Mouse (Mus musculus): Measurements from ENCODE around the gene Fcamr. TPM values are rescaled to one million over a fixed set of nuclear protein-coding genes. Genes with fewer than 3 reads are reported as not detected.

The Fcamr gene
- total and polyA plus RNA-seq, 3 experiments: not detected

DNA sequence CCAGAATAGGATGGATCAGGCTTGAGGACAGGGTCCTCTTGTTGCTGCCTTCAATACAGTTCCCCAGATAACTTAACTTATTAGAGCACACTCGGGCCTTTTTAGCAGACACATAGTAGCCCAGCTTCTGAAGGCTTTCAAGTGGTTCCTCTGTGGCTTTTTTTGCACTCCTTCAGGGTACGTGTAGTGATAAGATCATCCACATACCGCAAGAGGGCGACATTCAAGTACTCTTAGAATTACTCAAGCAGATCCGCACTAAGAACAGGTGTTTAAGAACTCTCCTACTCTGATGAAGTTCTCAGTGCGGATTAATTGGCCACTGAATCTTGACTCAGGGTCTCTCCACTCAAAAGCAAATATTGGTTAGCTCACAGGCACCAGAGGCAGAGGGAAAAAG, 37.6 kb downstream of the Fcamr start:
- DNase-seq (ENCODE audit: low spot score) (no peak), ATAC-seq (ENCODE audit: extremely low read depth, insufficient number of reproducible peaks, low FRiP score, poor library complexity, severe bottlenecking) (no peak)
- TF ChIP-seq CTCF (IDR thresholded peaks at IDR 0.05; ENCODE audit: low read depth, low read length) (no peak), GATA2 (IDR thresholded peaks at IDR 0.05; ENCODE audit: borderline replicate concordance, low read depth, low read length) (no peak), TAL1 (conservative IDR thresholded peaks at IDR 0.05; ENCODE audit: low read depth, low read length) (no peak), POLR2AphosphoS5 (IDR thresholded peaks at IDR 0.05; ENCODE audit: insufficient replicate concordance, low read depth, low read length) (no peak), GATA1 (IDR thresholded peaks at IDR 0.05; ENCODE audit: borderline replicate concordance, low read length) (no peak)
- Histone ChIP-seq H3K4me1 (ENCODE audit: insufficient read depth, low read depth, low read length) (no peaks in the 10 kb centered on the region), H3K4me3 (ENCODE audit: low read depth, low read length) (no peak overlapping the region), H3K9me3 (replicated peaks) (no peaks in the 10 kb centered on the region), H3K36me3 (replicated peaks) (no peaks in the 10 kb centered on the region), H3K27me3 (ENCODE audit: insufficient read depth, low read length) (peaks cover 4% of the 10 kb centered on the region; the same call in 1 of the 2 replicates)

GRCm38 (mm10) chr1:130840599-130841379, 40.1 kb downstream of the Fcamr start:
- Histone ChIP-seq H3K27me3 (ENCODE audit: insufficient read depth, low read length) (peaks cover 4% of the 10 kb centered on the region; the same call in 1 of the 2 replicates), H3K4me1 (ENCODE audit: insufficient read depth, low read depth, low read length) (no peaks in the 10 kb centered on the region), H3K9me3 (replicated peaks) (no peaks in the 10 kb centered on the region), H3K36me3 (replicated peaks) (no peaks in the 10 kb centered on the region), H3K4me3 (ENCODE audit: low read depth, low read length) (no peak overlapping the region)
- ATAC-seq (ENCODE audit: extremely low read depth, insufficient number of reproducible peaks, low FRiP score, poor library complexity, severe bottlenecking): no peak
- DNase-seq (ENCODE audit: low spot score): no peak
- TF ChIP-seq CTCF (IDR thresholded peaks at IDR 0.05; ENCODE audit: low read depth, low read length) (no peak), GATA2 (IDR thresholded peaks at IDR 0.05; ENCODE audit: borderline replicate concordance, low read depth, low read length) (no peak), GATA1 (IDR thresholded peaks at IDR 0.05; ENCODE audit: borderline replicate concordance, low read length) (no peak), POLR2AphosphoS5 (IDR thresholded peaks at IDR 0.05; ENCODE audit: insufficient replicate concordance, low read depth, low read length) (no peak), TAL1 (conservative IDR thresholded peaks at IDR 0.05; ENCODE audit: low read depth, low read length) (no peak)

DNA sequence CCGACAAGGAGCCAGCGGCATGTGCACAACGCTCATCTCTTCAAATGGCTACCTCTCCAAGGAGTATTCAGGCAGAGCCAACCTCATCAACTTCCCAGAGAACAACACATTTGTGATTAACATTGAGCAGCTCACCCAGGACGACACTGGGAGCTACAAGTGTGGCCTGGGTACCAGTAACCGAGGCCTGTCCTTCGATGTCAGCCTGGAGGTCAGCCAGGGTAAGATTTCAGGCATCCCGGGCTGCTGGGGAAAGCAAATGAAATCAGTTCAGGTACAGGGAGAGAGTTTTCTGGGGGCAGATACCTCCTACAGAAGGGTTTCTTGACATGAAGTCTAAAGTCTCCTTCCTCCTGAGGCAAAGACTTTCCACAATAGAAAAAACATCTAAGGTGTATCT, 40.9 kb downstream of the Fcamr start:
- Histone ChIP-seq H3K36me3 (replicated peaks) (no peaks in the 10 kb centered on the region), H3K4me3 (ENCODE audit: low read depth, low read length) (no peak overlapping the region), H3K9me3 (replicated peaks) (no peaks in the 10 kb centered on the region), H3K27me3 (ENCODE audit: insufficient read depth, low read length) (peaks cover 8% of the 10 kb centered on the region), H3K4me1 (ENCODE audit: insufficient read depth, low read depth, low read length) (no peaks in the 10 kb centered on the region)
- TF ChIP-seq GATA2 (IDR thresholded peaks at IDR 0.05; ENCODE audit: borderline replicate concordance, low read depth, low read length) (no peak), GATA1 (IDR thresholded peaks at IDR 0.05; ENCODE audit: borderline replicate concordance, low read length) (no peak), POLR2AphosphoS5 (IDR thresholded peaks at IDR 0.05; ENCODE audit: insufficient replicate concordance, low read depth, low read length) (no peak), CTCF (IDR thresholded peaks at IDR 0.05; ENCODE audit: low read depth, low read length) (no peak), TAL1 (conservative IDR thresholded peaks at IDR 0.05; ENCODE audit: low read depth, low read length) (no peak)
- DNase-seq (ENCODE audit: low spot score) (no peak), ATAC-seq (ENCODE audit: extremely low read depth, insufficient number of reproducible peaks, low FRiP score, poor library complexity, severe bottlenecking) (no peak)

- peaks cover 15% of the 10 kb centered on the region for H3K27me3 ChIP-seq (ENCODE audit: insufficient read depth, low read length)
- H3K9me3 ChIP-seq (replicated peaks): no peaks in the 10 kb centered on the region
- TF ChIP-seq TAL1 (conservative IDR thresholded peaks at IDR 0.05; ENCODE audit: low read depth, low read length): no peak
- no peak for TF ChIP-seq CTCF (IDR thresholded peaks at IDR 0.05; ENCODE audit: low read depth, low read length)
- no peak for TF ChIP-seq POLR2AphosphoS5 (IDR thresholded peaks at IDR 0.05; ENCODE audit: insufficient replicate concordance, low read depth, low read length)
- ATAC-seq (ENCODE audit: extremely low read depth, insufficient number of reproducible peaks, low FRiP score, poor library complexity, severe bottlenecking) (no peak), DNase-seq (ENCODE audit: low spot score) (no peak)
- H3K36me3 ChIP-seq (replicated peaks): no peaks in the 10 kb centered on the region
- H3K4me1 ChIP-seq (ENCODE audit: insufficient read depth, low read depth, low read length): no peaks in the 10 kb centered on the region
- H3K4me3 ChIP-seq (ENCODE audit: low read depth, low read length): no peak overlapping the region
Measured at GRCm38 (mm10) chr1:130844516-130844915, 43.8 kb downstream of the Fcamr start.

DNA sequence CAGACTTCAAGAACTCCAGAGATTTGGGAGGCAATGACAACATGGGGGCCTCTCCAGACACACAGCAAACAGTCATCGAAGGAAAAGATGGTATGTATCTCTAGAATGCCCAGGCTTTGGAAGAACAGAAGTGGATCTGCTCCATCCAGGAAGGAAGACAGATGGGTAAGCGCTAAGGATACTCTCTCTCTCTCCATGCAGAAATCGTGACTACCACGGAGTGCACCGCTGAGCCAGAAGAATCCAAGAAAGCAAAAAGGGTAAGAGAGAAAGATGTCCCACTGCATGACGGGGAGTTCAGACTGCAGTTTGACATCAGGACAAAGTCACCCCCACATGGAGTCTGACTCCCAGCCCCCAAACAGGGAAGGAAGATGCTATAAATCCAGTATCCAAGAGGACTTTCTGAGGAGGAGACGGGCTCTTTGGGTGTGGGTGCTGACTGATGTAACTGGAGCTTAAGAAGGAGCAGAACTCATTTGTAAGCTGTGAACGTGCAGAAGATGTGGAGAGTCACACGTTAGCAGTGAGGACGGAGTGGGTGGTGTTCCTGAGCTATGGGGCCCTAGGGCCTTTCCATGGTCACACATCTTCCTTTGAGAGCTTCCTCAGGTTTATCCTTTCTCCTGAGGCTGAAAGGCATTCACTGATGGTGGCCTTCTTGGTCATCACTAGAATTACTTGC, 49.0 kb downstream of the Fcamr start:
- H3K4me1 ChIP-seq (ENCODE audit: insufficient read depth, low read depth, low read length): no peaks in the 10 kb centered on the region
- peaks cover 22% of the 10 kb centered on the region for H3K27me3 ChIP-seq (ENCODE audit: insufficient read depth, low read length)
- no peaks in the 10 kb centered on the region for H3K9me3 ChIP-seq (replicated peaks)
- no peaks in the 10 kb centered on the region for H3K36me3 ChIP-seq (replicated peaks)
- DNase-seq (ENCODE audit: low spot score): no peak
- TF ChIP-seq TAL1 (conservative IDR thresholded peaks at IDR 0.05; ENCODE audit: low read depth, low read length) (no peak), GATA1 (IDR thresholded peaks at IDR 0.05; ENCODE audit: borderline replicate concordance, low read length) (no peak), CTCF (IDR thresholded peaks at IDR 0.05; ENCODE audit: low read depth, low read length) (no peak), GATA2 (IDR thresholded peaks at IDR 0.05; ENCODE audit: borderline replicate concordance, low read depth, low read length) (no peak), POLR2AphosphoS5 (IDR thresholded peaks at IDR 0.05; ENCODE audit: insufficient replicate concordance, low read depth, low read length) (no peak)
- ATAC-seq (ENCODE audit: extremely low read depth, insufficient number of reproducible peaks, low FRiP score, poor library complexity, severe bottlenecking): no peak
- H3K4me3 ChIP-seq (ENCODE audit: low read depth, low read length): no peak overlapping the region

GRCm38 (mm10) chr1:130850405-130850804, 49.7 kb downstream of the Fcamr start:
- DNase-seq (ENCODE audit: low spot score): no peak
- no peak for ATAC-seq (ENCODE audit: extremely low read depth, insufficient number of reproducible peaks, low FRiP score, poor library complexity, severe bottlenecking)
- Histone ChIP-seq H3K9me3 (replicated peaks) (no peaks in the 10 kb centered on the region), H3K27me3 (ENCODE audit: insufficient read depth, low read length) (peaks cover 26% of the 10 kb centered on the region), H3K36me3 (replicated peaks) (no peaks in the 10 kb centered on the region), H3K4me3 (ENCODE audit: low read depth, low read length) (no peak overlapping the region), H3K4me1 (ENCODE audit: insufficient read depth, low read depth, low read length) (no peaks in the 10 kb centered on the region)
- TF ChIP-seq CTCF (IDR thresholded peaks at IDR 0.05; ENCODE audit: low read depth, low read length) (no peak), GATA2 (IDR thresholded peaks at IDR 0.05; ENCODE audit: borderline replicate concordance, low read depth, low read length) (no peak), TAL1 (conservative IDR thresholded peaks at IDR 0.05; ENCODE audit: low read depth, low read length) (no peak), GATA1 (IDR thresholded peaks at IDR 0.05; ENCODE audit: borderline replicate concordance, low read length) (no peak), POLR2AphosphoS5 (IDR thresholded peaks at IDR 0.05; ENCODE audit: insufficient replicate concordance, low read depth, low read length) (no peak)
